Mouse (Mus musculus) neural tube, embryonic 13.5 days (tissue): ENCODE results near the gene Neu3. TPM values are rescaled to one million over a fixed set of nuclear protein-coding genes. Genes with fewer than 3 reads are reported as not detected.
"Not testable (repeated sequence)": the region's sequence is repeated elsewhere in the genome, so short reads cannot be mapped to it uniquely, and the experiment has no call there.

Source experiments
- ATAC-seq: fragments of 200-750 bp; cut with Nextera tagmentation; 2 replicates; pipeline ENCODE4 v1.8.0; 2017; ENCODE audit warnings: low read depth, mild to moderate bottlenecking, moderate TSS enrichment, moderate library complexity
- H3K27ac ChIP-seq: fragments of 300-500 bp; sonication (generic); replicated peaks from 2 replicates; pipeline ENCODE4 v1.5.1; 2015; ENCODE audit warnings: moderate library complexity, mild to moderate bottlenecking, inconsistent platforms
- H3K27me3 ChIP-seq: fragments of 300-500 bp; sonication (generic); 2 replicates; pipeline ENCODE4 v1.6.1; 2015; ENCODE audit warnings: mild to moderate bottlenecking, inconsistent platforms
- H3K36me3 ChIP-seq: fragments of 300-500 bp; sonication (generic); 2 replicates; pipeline ENCODE4 v1.6.1; 2015; ENCODE audit warnings: mild to moderate bottlenecking, inconsistent platforms
- H3K4me1 ChIP-seq: fragments of 300-500 bp; sonication (generic); replicated peaks from 2 replicates; pipeline ENCODE4 v1.6.1; 2015; ENCODE audit warnings: inconsistent platforms
- H3K4me2 ChIP-seq: fragments of 300-500 bp; sonication (generic); 2 replicates; pipeline ENCODE4 v1.6.1; 2015; ENCODE audit warnings: inconsistent platforms, mild to moderate bottlenecking, moderate library complexity
- H3K4me3 ChIP-seq: fragments of 300-500 bp; sonication (generic); 2 replicates; pipeline ENCODE4 v1.5.1; 2015; ENCODE audit warnings: mild to moderate bottlenecking, inconsistent platforms
- H3K9ac ChIP-seq: fragments of 300-500 bp; sonication (generic); 2 replicates; pipeline ENCODE4 v1.6.1; 2015; ENCODE audit warnings: moderate library complexity, mild to moderate bottlenecking, inconsistent platforms
- H3K9me3 ChIP-seq: fragments of 300-500 bp; sonication (generic); 2 replicates; pipeline ENCODE4 v1.6.1; 2016; ENCODE audit warnings: inconsistent platforms
- WGBS: fragments of 180-500 bp; shearing (Covaris S2); methylation state at CpG from one replicate; pipeline ENCODE4 v1.1.7; 2015; 5-methylcytosine and 5-hydroxymethylcytosine counted together
- polyA plus RNA-seq: library from polyadenylated mRNA; unstranded; fragments of >200 nt; fragmentation: Nextera tagmentation; extraction: Ambion mirVana; gene quantifications from 2 replicates; pipeline ENCODE4 v1.2.1, GENCODE M21; 2015

Neu3 gene
- polyA plus RNA-seq, 1 experiment from 2014 or later = 1.5 TPM

- Histone ChIP-seq H3K27me3 (no peaks in the 10 kb centered on the region), H3K27ac (no peak overlapping the region), H3K4me2 (no peak overlapping the region), H3K36me3 (no peaks in the 10 kb centered on the region), H3K4me1 (peaks cover 14% of the 10 kb centered on the region), H3K9ac (no peak overlapping the region), H3K4me3 (no peak overlapping the region), H3K9me3 (no peaks in the 10 kb centered on the region)
- 66% methylated on average over 6 of the region's 6 CpGs for WGBS
- ATAC-seq = no peak
Measured at GRCm38 (mm10) chr7:99826096-99826495, 2.1 kb downstream of the Neu3 start.

GRCm38 (mm10) chr7:99825511-99825910, 2.7 kb downstream of the Neu3 start:
- H3K9me3 ChIP-seq = no peaks in the 10 kb centered on the region
- no peaks in the 10 kb centered on the region for H3K27me3 ChIP-seq
- no peak overlapping the region for H3K27ac ChIP-seq
- no peak for ATAC-seq
- no peaks in the 10 kb centered on the region for H3K36me3 ChIP-seq
- no peak overlapping the region for H3K9ac ChIP-seq
- no peak overlapping the region for H3K4me3 ChIP-seq
- no peak overlapping the region for H3K4me2 ChIP-seq
- peaks cover 14% of the 10 kb centered on the region for H3K4me1 ChIP-seq
- WGBS = 90% methylated on average over 9 of the region's 9 CpGs

- 88% methylated on average over 16 of the region's 16 CpGs for WGBS
- no peak overlapping the region for H3K27ac ChIP-seq
Measured at GRCm38 (mm10) chr7:99824649-99825483, 3.4 kb downstream of the Neu3 start.

GRCm38 (mm10) chr7:99823045-99823663, 5.1 kb downstream of the Neu3 start:
- ATAC-seq = no peak
- no peaks in the 10 kb centered on the region for H3K27me3 ChIP-seq
- H3K4me3 ChIP-seq = no peak overlapping the region
- no peak overlapping the region for H3K9ac ChIP-seq
- H3K27ac ChIP-seq = no peak overlapping the region
- H3K36me3 ChIP-seq = no peaks in the 10 kb centered on the region
- 88% methylated on average over 10 of the region's 10 CpGs for whole genome bisulfite sequencing
- peaks cover 7% of the 10 kb centered on the region for H3K4me1 ChIP-seq
- no peak overlapping the region for H3K4me2 ChIP-seq
- H3K9me3 ChIP-seq = no peaks in the 10 kb centered on the region

More at GRCm38 (mm10) chr7:99824649-99825483, 3.4 kb downstream of the Neu3 start:
- H3K4me1 ChIP-seq = peaks cover 14% of the 10 kb centered on the region
- H3K27me3 ChIP-seq = no peaks in the 10 kb centered on the region
- H3K9ac ChIP-seq = no peak overlapping the region
- ATAC-seq = no peak
- no peaks in the 10 kb centered on the region for H3K36me3 ChIP-seq
- no peaks in the 10 kb centered on the region for H3K9me3 ChIP-seq
- H3K4me3 ChIP-seq = no peak overlapping the region
- H3K4me2 ChIP-seq = no peak overlapping the region

GRCm38 (mm10) chr7:99822426-99822825, 5.8 kb downstream of the Neu3 start:
- Histone ChIP-seq H3K9me3 (no peaks in the 10 kb centered on the region), H3K27me3 (no peaks in the 10 kb centered on the region), H3K27ac (no peak overlapping the region), H3K9ac (no peak overlapping the region), H3K4me1 (peaks cover under 1% of the 10 kb centered on the region; the same call in 1 of the 2 replicates), H3K36me3 (no peaks in the 10 kb centered on the region), H3K4me3 (no peak overlapping the region), H3K4me2 (no peak overlapping the region)
- WGBS = 82% methylated on average over 5 of the region's 5 CpGs
- no peak for ATAC-seq

GRCm38 (mm10) chr7:99821953-99822352, 6.3 kb downstream of the Neu3 start:
- no peak overlapping the region for H3K4me3 ChIP-seq
- WGBS = 88% methylated on average over 2 of the region's 2 CpGs
- no peaks in the 10 kb centered on the region for H3K9me3 ChIP-seq

GRCm38 (mm10) chr7:99818181-99818725, 10.0 kb downstream of the Neu3 start:
- H3K27ac ChIP-seq, H3K4me3 ChIP-seq, H3K36me3 ChIP-seq, H3K9ac ChIP-seq, H3K4me1 ChIP-seq, H3K9me3 ChIP-seq, ATAC-seq, H3K4me2 ChIP-seq, H3K27me3 ChIP-seq: not testable (repeated sequence)
- WGBS = 20% methylated on average over 9 of the region's 9 CpGs

More at GRCm38 (mm10) chr7:99821953-99822352, 6.3 kb downstream of the Neu3 start:
- Histone ChIP-seq H3K4me1 (no peaks in the 10 kb centered on the region), H3K27me3 (no peaks in the 10 kb centered on the region), H3K27ac (no peak overlapping the region), H3K9ac (no peak overlapping the region), H3K4me2 (no peak overlapping the region), H3K36me3 (no peaks in the 10 kb centered on the region)
- ATAC-seq = no peak

- Histone ChIP-seq H3K4me1 (no peaks in the 10 kb centered on the region), H3K9me3 (no peaks in the 10 kb centered on the region), H3K9ac (no peak overlapping the region), H3K4me3 (no peak overlapping the region), H3K4me2 (no peak overlapping the region), H3K36me3 (peaks cover 9% of the 10 kb centered on the region; the same call in 1 of the 2 replicates), H3K27ac (no peak overlapping the region), H3K27me3 (no peaks in the 10 kb centered on the region)
- 92% methylated on average over 11 of the region's 11 CpGs for WGBS
- no peak for ATAC-seq
Measured at GRCm38 (mm10) chr7:99813394-99813793, 14.8 kb downstream of the Neu3 start.

- no peaks in the 10 kb centered on the region for H3K27me3 ChIP-seq
- H3K4me3 ChIP-seq = no peak overlapping the region
- 90% methylated on average over 4 of the region's 4 CpGs for WGBS
- no peaks in the 10 kb centered on the region for H3K9me3 ChIP-seq
- H3K4me2 ChIP-seq = no peak overlapping the region
- no peak overlapping the region for H3K27ac ChIP-seq
- no peak for ATAC-seq
- H3K4me1 ChIP-seq = no peaks in the 10 kb centered on the region
- H3K9ac ChIP-seq = no peak overlapping the region
- peaks cover 9% of the 10 kb centered on the region; the same call in 1 of the 2 replicates for H3K36me3 ChIP-seq
Measured at GRCm38 (mm10) chr7:99811661-99812060, 16.6 kb downstream of the Neu3 start.

GRCm38 (mm10) chr7:99810814-99811213, 17.4 kb downstream of the Neu3 start:
- Histone ChIP-seq H3K9me3 (no peaks in the 10 kb centered on the region), H3K4me1 (no peaks in the 10 kb centered on the region), H3K4me3 (no peak overlapping the region), H3K27ac (no peak overlapping the region), H3K9ac (no peak overlapping the region), H3K27me3 (no peaks in the 10 kb centered on the region), H3K36me3 (peaks cover 9% of the 10 kb centered on the region; the same call in 1 of the 2 replicates), H3K4me2 (no peak overlapping the region)
- ATAC-seq = no peak
- 94% methylated on average over 2 of the region's 2 CpGs for WGBS

GRCm38 (mm10) chr7:99807043-99807442, 21.2 kb downstream of the Neu3 start:
- WGBS = 85% methylated on average over 7 of the region's 7 CpGs

GRCm38 (mm10) chr7:99805340-99805739, 22.9 kb downstream of the Neu3 start:
- H3K36me3 ChIP-seq = no peaks in the 10 kb centered on the region
- no peak overlapping the region for H3K4me3 ChIP-seq
- H3K27me3 ChIP-seq = no peaks in the 10 kb centered on the region
- no peak overlapping the region for H3K9ac ChIP-seq
- H3K9me3 ChIP-seq = no peaks in the 10 kb centered on the region
- no peak overlapping the region for H3K4me2 ChIP-seq
- H3K27ac ChIP-seq = no peak overlapping the region
- WGBS = 90% methylated on average over 1 of the region's 1 CpGs
- H3K4me1 ChIP-seq = no peaks in the 10 kb centered on the region
- no peak for ATAC-seq

More at GRCm38 (mm10) chr7:99807043-99807442, 21.2 kb downstream of the Neu3 start:
- H3K9me3 ChIP-seq, H3K36me3 ChIP-seq, ATAC-seq, H3K4me2 ChIP-seq, H3K4me3 ChIP-seq, H3K27ac ChIP-seq, H3K4me1 ChIP-seq, H3K9ac ChIP-seq, H3K27me3 ChIP-seq: not testable (repeated sequence)
